Mouse (Mus musculus): ENCODE measurements around the gene Ppp1r27. TPM values are rescaled to one million over a fixed set of nuclear protein-coding genes. Genes with fewer than 3 reads are reported as not detected.

Ppp1r27 gene
- polyA plus RNA-seq, 1 experiment from 2014 or later = not detected

GRCm38 (mm10) chr11:120549986-120550809 lies 734 bp downstream of the Ppp1r27 start:
- Histone ChIP-seq H3K9me3 (no peaks in the 10 kb centered on the region), H3K9ac (peak overlapping the region; percentile 97), H3K4me2 (peak overlapping the region; percentile 82), H3K4me1 (replicated peaks) (peaks cover 26% of the 10 kb centered on the region), H3K36me3 (0 out of 2 replicates have a peak, but pooled peaks cover under 1% of the 10 kb centered on the region), H3K27ac (replicated peaks) (peak overlapping the region; percentile 85), H3K4me3 (peak overlapping the region; percentile 97), H3K27me3 (no peaks in the 10 kb centered on the region)
- 76% methylated on average over 11 of the region's 11 CpGs for WGBS
- ATAC-seq (ENCODE audit: low FRiP score, low read depth) = peak; percentile 38; the same call in 1 of the 2 replicates

GRCm38 (mm10) chr11:120549168-120549945 lies 1.6 kb downstream of the Ppp1r27 start, which contains the start of gene Mcrip1:
TSS of gene Mcrip1 (minus strand) at chr11:120549727.
- peak within 1 kb of the TSS; percentile 82 for H3K4me2 ChIP-seq
- H3K27ac ChIP-seq (replicated peaks) = peak within 1 kb of the TSS; percentile 85
- H3K4me1 ChIP-seq (replicated peaks) = peaks cover 26% of the 10 kb centered on the region
- H3K4me3 ChIP-seq = peak within 1 kb of the TSS; percentile 97
- ATAC-seq (ENCODE audit: low FRiP score, low read depth) = peak; percentile 91
- peak within 1 kb of the TSS; percentile 97 for H3K9ac ChIP-seq
- H3K36me3 ChIP-seq = peaks cover 8% of the 10 kb centered on the region
- WGBS = 1% methylated on average over 65 of the region's 87 CpGs
- no peaks in the 10 kb centered on the region for H3K27me3 ChIP-seq
- H3K9me3 ChIP-seq = no peaks in the 10 kb centered on the region

GRCm38 (mm10) chr11:120548786-120549167 lies 2.2 kb downstream of the Ppp1r27 start:
- no peaks in the 10 kb centered on the region for H3K27me3 ChIP-seq
- ATAC-seq (ENCODE audit: low FRiP score, low read depth) = no peak
- H3K4me1 ChIP-seq (replicated peaks) = peaks cover 26% of the 10 kb centered on the region
- H3K36me3 ChIP-seq = peaks cover 14% of the 10 kb centered on the region
- peak overlapping the region; percentile 85 for H3K27ac ChIP-seq (replicated peaks)
- peak overlapping the region; percentile 82 for H3K4me2 ChIP-seq
- peak overlapping the region; percentile 97 for H3K9ac ChIP-seq
- H3K4me3 ChIP-seq = peak overlapping the region; percentile 97
- H3K9me3 ChIP-seq = no peaks in the 10 kb centered on the region
- WGBS = 29% methylated on average over 7 of the region's 7 CpGs

- Histone ChIP-seq H3K36me3 (peaks cover 19% of the 10 kb centered on the region), H3K9ac (peak overlapping the region; percentile 97), H3K9me3 (no peaks in the 10 kb centered on the region), H3K27me3 (no peaks in the 10 kb centered on the region), H3K27ac (replicated peaks) (no peak overlapping the region), H3K4me2 (peak overlapping the region; percentile 82), H3K4me1 (replicated peaks) (peaks cover 26% of the 10 kb centered on the region), H3K4me3 (peak overlapping the region; percentile 97)
- no peak for ATAC-seq (ENCODE audit: low FRiP score, low read depth)
- 86% methylated on average over 3 of the region's 3 CpGs for WGBS
Observed at GRCm38 (mm10) chr11:120548214-120548613, 2.7 kb downstream of the Ppp1r27 start.

- Histone ChIP-seq H3K36me3 (peaks cover 25% of the 10 kb centered on the region), H3K9ac (no peak overlapping the region), H3K4me3 (no peak overlapping the region), H3K27ac (replicated peaks) (no peak overlapping the region), H3K9me3 (no peaks in the 10 kb centered on the region), H3K27me3 (no peaks in the 10 kb centered on the region), H3K4me2 (peak overlapping the region; percentile 82; the same call in 1 of the 2 replicates), H3K4me1 (replicated peaks) (peaks cover 26% of the 10 kb centered on the region)
- ATAC-seq (ENCODE audit: low FRiP score, low read depth) = no peak
- WGBS = 64% methylated on average over 2 of the region's 2 CpGs
Observed at GRCm38 (mm10) chr11:120547469-120547868, 3.5 kb downstream of the Ppp1r27 start.

- no peak overlapping the region for H3K4me3 ChIP-seq
- no peaks in the 10 kb centered on the region for H3K27me3 ChIP-seq
- no peak for ATAC-seq (ENCODE audit: low FRiP score, low read depth)
- no peaks in the 10 kb centered on the region for H3K9me3 ChIP-seq
- peaks cover 26% of the 10 kb centered on the region for H3K4me1 ChIP-seq (replicated peaks)
- H3K27ac ChIP-seq (replicated peaks) = no peak overlapping the region
- H3K36me3 ChIP-seq = peaks cover 25% of the 10 kb centered on the region
- no peak overlapping the region for H3K4me2 ChIP-seq
- H3K9ac ChIP-seq = no peak overlapping the region
- 92% methylated on average over 3 of the region's 3 CpGs for WGBS
Observed at GRCm38 (mm10) chr11:120545964-120546363, 5.0 kb downstream of the Ppp1r27 start.

- H3K4me2 ChIP-seq = no peak overlapping the region
- H3K9me3 ChIP-seq = no peaks in the 10 kb centered on the region
- peaks cover 17% of the 10 kb centered on the region for H3K4me1 ChIP-seq (replicated peaks)
- H3K9ac ChIP-seq = no peak overlapping the region
- no peak overlapping the region for H3K4me3 ChIP-seq
- peaks cover 25% of the 10 kb centered on the region for H3K36me3 ChIP-seq
- WGBS = 85% methylated on average over 6 of the region's 6 CpGs
- ATAC-seq (ENCODE audit: low FRiP score, low read depth) = no peak
- H3K27ac ChIP-seq (replicated peaks) = no peak overlapping the region
- no peaks in the 10 kb centered on the region for H3K27me3 ChIP-seq
Observed at GRCm38 (mm10) chr11:120542376-120542775, 8.6 kb downstream of the Ppp1r27 start.

- H3K4me1 ChIP-seq (replicated peaks) = peaks cover 17% of the 10 kb centered on the region
- H3K4me2 ChIP-seq = no peak overlapping the region
- no peaks in the 10 kb centered on the region for H3K27me3 ChIP-seq
- H3K36me3 ChIP-seq = peaks cover 25% of the 10 kb centered on the region
- H3K9ac ChIP-seq = no peak overlapping the region
- H3K9me3 ChIP-seq = no peaks in the 10 kb centered on the region
- no peak for ATAC-seq (ENCODE audit: low FRiP score, low read depth)
- H3K4me3 ChIP-seq = no peak overlapping the region
- 46% methylated on average over 4 of the region's 4 CpGs for WGBS
- H3K27ac ChIP-seq (replicated peaks) = no peak overlapping the region
Observed at GRCm38 (mm10) chr11:120541907-120542306, 9.0 kb downstream of the Ppp1r27 start.

GRCm38 (mm10) chr11:120539285-120540014 lies 11.5 kb downstream of the Ppp1r27 start:
- Histone ChIP-seq H3K4me2 (0 out of 2 replicates have a peak overlapping the region, but pooled peaks have one; percentile 0), H3K4me3 (no peak overlapping the region), H3K9ac (no peak overlapping the region), H3K27me3 (no peaks in the 10 kb centered on the region), H3K9me3 (no peaks in the 10 kb centered on the region), H3K4me1 (replicated peaks) (peaks cover 17% of the 10 kb centered on the region), H3K36me3 (peaks cover 17% of the 10 kb centered on the region), H3K27ac (replicated peaks) (peak overlapping the region; percentile 57)
- 25% methylated on average over 10 of the region's 10 CpGs for WGBS
- ATAC-seq (ENCODE audit: low FRiP score, low read depth) = peak; percentile 69; the same call in 1 of the 2 replicates

GRCm38 (mm10) chr11:120538955-120539284 lies 12.0 kb downstream of the Ppp1r27 start:
- Histone ChIP-seq H3K36me3 (peaks cover 12% of the 10 kb centered on the region), H3K9ac (no peak overlapping the region), H3K27ac (replicated peaks) (peak overlapping the region; percentile 57), H3K4me3 (no peak overlapping the region), H3K27me3 (no peaks in the 10 kb centered on the region), H3K4me1 (replicated peaks) (peaks cover 17% of the 10 kb centered on the region), H3K4me2 (no peak overlapping the region), H3K9me3 (no peaks in the 10 kb centered on the region)
- ATAC-seq (ENCODE audit: low FRiP score, low read depth) = no peak; the same call in 1 of the 2 replicates
- WGBS = 51% methylated on average over 8 of the region's 8 CpGs

- Histone ChIP-seq H3K27ac (replicated peaks) (peak overlapping the region; percentile 57; the same call in 1 of the 2 replicates), H3K36me3 (peaks cover 8% of the 10 kb centered on the region), H3K27me3 (peaks cover 1% of the 10 kb centered on the region; the same call in 1 of the 2 replicates), H3K4me3 (no peak overlapping the region), H3K4me2 (no peak overlapping the region), H3K9me3 (no peaks in the 10 kb centered on the region), H3K9ac (no peak overlapping the region), H3K4me1 (replicated peaks) (peaks cover 17% of the 10 kb centered on the region)
- WGBS = 56% methylated on average over 3 of the region's 3 CpGs
- ATAC-seq (ENCODE audit: low FRiP score, low read depth) = peak; percentile 40; the same call in 1 of the 2 replicates
Observed at GRCm38 (mm10) chr11:120538485-120538884, 12.4 kb downstream of the Ppp1r27 start.
